Mouse (Mus musculus) forebrain, embryonic 13.5 days (tissue): ENCODE measurements around the gene Khdc4. TPM values are rescaled to one million over a fixed set of nuclear protein-coding genes. Genes with fewer than 3 reads are reported as not detected.
A peak's percentile ranks its signal among the peaks of the same experiment; 100 is the strongest.
"Not testable (repeated sequence)": the region's sequence is repeated elsewhere in the genome, so short reads cannot be mapped to it uniquely, and the experiment has no call there.

Experiments
- ATAC-seq: fragments of 200-750 bp; cut with Nextera tagmentation; 2 replicates; pipeline ENCODE4 v1.8.0; 2017
- H3K27ac ChIP-seq: fragments of 300-500 bp; sonication (generic); 2 replicates; pipeline ENCODE4 v1.5.1; 2015; ENCODE audit warnings: inconsistent platforms, mild to moderate bottlenecking, moderate library complexity
- H3K27me3 ChIP-seq: fragments of 300-500 bp; sonication (generic); 2 replicates; pipeline ENCODE4 v1.6.1; 2015; ENCODE audit warnings: mild to moderate bottlenecking, inconsistent platforms
- H3K36me3 ChIP-seq: fragments of 300-500 bp; sonication (generic); 2 replicates; pipeline ENCODE4 v1.6.1; 2015; ENCODE audit warnings: mild to moderate bottlenecking, inconsistent platforms; ENCODE audit not compliant: poor library complexity, severe bottlenecking
- H3K4me1 ChIP-seq: fragments of 300-500 bp; sonication (generic); 2 replicates; pipeline ENCODE4 v1.6.1; 2015; ENCODE audit warnings: inconsistent platforms
- H3K4me2 ChIP-seq: fragments of 300-500 bp; sonication (generic); 2 replicates; pipeline ENCODE4 v1.6.1; 2015; ENCODE audit warnings: inconsistent platforms, mild to moderate bottlenecking, moderate library complexity
- H3K4me3 ChIP-seq: fragments of 300-500 bp; sonication (generic); 2 replicates; pipeline ENCODE4 v1.5.1; 2015; ENCODE audit warnings: mild to moderate bottlenecking, inconsistent platforms
- H3K9ac ChIP-seq: fragments of 300-500 bp; sonication (generic); 2 replicates; pipeline ENCODE4 v1.6.1; 2015; ENCODE audit warnings: mild to moderate bottlenecking, inconsistent platforms
- H3K9me3 ChIP-seq: fragments of 300-500 bp; sonication (generic); replicated peaks from 2 replicates; pipeline ENCODE4 v1.6.1; 2016; ENCODE audit warnings: inconsistent platforms
- WGBS: fragments of 180-500 bp; shearing (Covaris S2); methylation state at CpG from one replicate; pipeline ENCODE4 v1.1.7; 2015; 5-methylcytosine and 5-hydroxymethylcytosine counted together
- polyA plus RNA-seq: library from polyadenylated mRNA; unstranded; fragments of >200 nt; fragmentation: Nextera tagmentation; extraction: Ambion mirVana; gene quantifications from 2 replicates; pipeline ENCODE4 v1.2.1, GENCODE M21; 2015

Khdc4 gene
- polyA plus RNA-seq, 1 experiment from 2014 or later = 97.8 TPM

DNA sequence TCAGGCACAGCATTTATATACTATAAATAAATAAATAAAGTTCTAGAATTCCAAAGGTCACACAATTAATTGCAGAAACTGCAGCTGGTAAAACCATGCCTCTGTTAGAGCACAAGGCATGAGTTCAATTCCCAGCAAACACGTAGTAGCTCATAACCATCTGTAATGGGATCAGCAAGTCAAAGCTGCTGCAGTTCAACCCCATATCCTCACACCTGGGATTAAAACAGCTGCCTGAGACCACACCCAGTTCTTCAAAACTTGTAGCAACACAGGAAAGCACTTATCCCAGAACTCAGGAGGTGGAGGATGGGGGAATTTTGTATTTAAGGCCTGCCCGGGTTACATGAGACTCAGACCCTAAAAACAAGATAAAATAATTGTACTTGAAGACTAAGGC lies 29.1 kb downstream of the Khdc4 start:
- no peak for ATAC-seq
- 78% methylated on average over 2 of the region's 2 CpGs for WGBS
- Histone ChIP-seq H3K27ac (no peak overlapping the region), H3K27me3 (no peaks in the 10 kb centered on the region), H3K4me3 (no peak overlapping the region), H3K4me2 (no peak overlapping the region), H3K36me3 (peaks cover 55% of the 10 kb centered on the region), H3K9me3 (no peaks in the 10 kb centered on the region), H3K4me1 (peaks cover 21% of the 10 kb centered on the region), H3K9ac (no peak overlapping the region)

DNA sequence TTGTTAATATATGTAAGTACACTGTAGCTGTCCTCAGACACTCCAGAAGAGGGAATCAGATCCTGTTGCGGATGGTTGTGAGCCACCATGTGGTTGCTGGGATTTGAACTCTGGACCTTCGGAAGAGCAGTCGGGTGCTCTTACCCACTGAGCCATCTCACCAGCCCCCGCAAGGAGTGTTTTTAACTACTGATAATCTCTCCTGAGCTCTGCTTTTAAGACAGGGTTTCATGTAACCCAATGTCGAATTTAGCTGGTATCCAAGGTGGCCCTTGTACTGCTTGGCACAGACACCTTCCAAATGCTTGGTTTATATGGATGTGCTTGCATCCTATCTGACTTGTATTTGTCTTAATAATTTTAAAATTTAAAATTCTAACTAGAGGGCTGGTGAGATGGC lies 30.1 kb downstream of the Khdc4 start:
- H3K9me3 ChIP-seq, H3K9ac ChIP-seq, H3K4me2 ChIP-seq, H3K27ac ChIP-seq, H3K4me3 ChIP-seq, H3K27me3 ChIP-seq, ATAC-seq: not testable (repeated sequence)
- Histone ChIP-seq H3K4me1 (peaks cover 21% of the 10 kb centered on the region), H3K36me3 (peaks cover 55% of the 10 kb centered on the region)
- 91% methylated on average over 5 of the region's 5 CpGs for WGBS

DNA sequence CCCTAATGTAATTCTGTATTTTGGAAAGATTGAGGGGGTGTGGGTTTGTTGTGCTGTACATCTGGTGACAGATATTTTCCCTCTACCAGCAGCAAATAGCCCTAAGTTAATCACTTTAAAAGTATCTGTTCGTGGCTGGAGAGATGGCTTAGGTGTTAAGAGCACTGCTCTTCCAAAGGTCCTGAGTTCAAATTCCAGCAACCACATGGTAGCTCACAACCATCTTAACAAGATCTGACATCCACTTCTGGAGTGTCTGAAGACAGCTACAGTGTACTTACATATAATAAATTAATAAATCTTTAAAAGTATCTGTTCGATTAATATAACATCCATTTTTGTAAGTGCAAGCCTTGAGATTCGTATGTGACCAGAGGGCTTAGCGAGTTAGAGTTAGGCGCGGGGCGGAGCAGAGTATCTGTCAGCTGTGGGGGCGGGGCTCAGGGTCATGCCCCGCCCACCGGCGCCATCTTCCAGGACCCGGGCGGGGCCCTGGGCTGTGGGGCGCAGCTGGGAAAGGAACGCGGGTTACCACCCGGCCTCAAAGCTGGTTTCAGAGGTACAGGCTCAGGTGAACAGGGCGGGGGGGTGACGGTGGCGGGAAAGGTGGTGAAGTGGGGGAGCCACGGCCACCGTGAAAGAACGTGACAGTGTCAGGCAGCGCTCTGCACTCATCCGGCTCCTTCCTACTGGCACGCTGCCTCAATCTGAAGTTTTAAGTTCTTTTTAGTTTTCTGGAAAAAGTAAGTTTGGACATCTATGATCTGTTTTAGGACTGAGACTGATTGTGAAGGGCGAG lies 31.0 kb downstream of the Khdc4 start, which contains the start of gene Rit1:
Gene Rit1, plus strand, starts transcription at position 440 of the 799 bp plus-strand sequence.
- ATAC-seq = peak; percentile 95
- 3% methylated on average over 27 of the region's 27 CpGs for WGBS
- H3K4me3 ChIP-seq = peak within 1 kb of the TSS; percentile 70
- peak within 1 kb of the TSS; percentile 57; the same call in 1 of the 2 replicates for H3K27ac ChIP-seq
- H3K4me1 ChIP-seq = peaks cover 21% of the 10 kb centered on the region
- H3K36me3 ChIP-seq = peaks cover 55% of the 10 kb centered on the region
- H3K4me2 ChIP-seq = peak within 1 kb of the TSS; percentile 92
- no peaks in the 10 kb centered on the region for H3K27me3 ChIP-seq
- no peaks in the 10 kb centered on the region for H3K9me3 ChIP-seq
- peak within 1 kb of the TSS; percentile 76 for H3K9ac ChIP-seq

DNA sequence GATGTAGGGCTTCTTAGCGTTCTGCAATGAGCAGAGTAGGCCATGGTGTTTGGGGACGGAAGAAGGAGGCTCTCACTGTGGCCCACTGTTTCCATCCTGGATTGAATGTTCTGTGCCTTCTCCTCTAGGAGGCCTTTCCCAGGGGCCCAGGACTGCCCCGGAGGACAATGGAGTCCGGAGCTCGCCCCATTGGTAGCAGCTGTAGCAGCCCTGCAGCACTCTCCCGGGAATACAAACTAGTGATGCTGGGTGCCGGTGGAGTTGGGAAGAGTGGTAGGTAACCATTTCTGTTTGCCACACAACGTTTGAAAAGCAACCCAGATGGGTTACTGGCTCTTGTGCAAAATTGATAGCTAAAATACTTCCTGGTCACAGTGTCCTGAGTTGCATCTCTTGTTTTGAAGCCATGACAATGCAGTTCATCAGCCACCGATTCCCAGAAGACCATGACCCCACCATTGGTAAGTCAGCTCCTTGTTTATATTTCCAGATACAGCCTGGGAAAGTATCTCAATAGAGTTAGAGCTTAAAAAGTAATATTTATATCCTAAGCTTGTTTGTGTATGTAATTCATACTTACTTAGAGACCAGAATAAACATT lies 31.7 kb downstream of the Khdc4 start:
- H3K4me3 ChIP-seq = peak overlapping the region; percentile 70
- peaks cover 21% of the 10 kb centered on the region for H3K4me1 ChIP-seq
- 7% methylated on average over 9 of the region's 9 CpGs for WGBS
- ATAC-seq = peak; percentile 36
- peak overlapping the region; percentile 76 for H3K9ac ChIP-seq
- H3K27me3 ChIP-seq = no peaks in the 10 kb centered on the region
- peaks cover 51% of the 10 kb centered on the region for H3K36me3 ChIP-seq
- H3K27ac ChIP-seq = peak overlapping the region; percentile 57; the same call in 1 of the 2 replicates
- H3K9me3 ChIP-seq = no peaks in the 10 kb centered on the region
- peak overlapping the region; percentile 92 for H3K4me2 ChIP-seq

DNA sequence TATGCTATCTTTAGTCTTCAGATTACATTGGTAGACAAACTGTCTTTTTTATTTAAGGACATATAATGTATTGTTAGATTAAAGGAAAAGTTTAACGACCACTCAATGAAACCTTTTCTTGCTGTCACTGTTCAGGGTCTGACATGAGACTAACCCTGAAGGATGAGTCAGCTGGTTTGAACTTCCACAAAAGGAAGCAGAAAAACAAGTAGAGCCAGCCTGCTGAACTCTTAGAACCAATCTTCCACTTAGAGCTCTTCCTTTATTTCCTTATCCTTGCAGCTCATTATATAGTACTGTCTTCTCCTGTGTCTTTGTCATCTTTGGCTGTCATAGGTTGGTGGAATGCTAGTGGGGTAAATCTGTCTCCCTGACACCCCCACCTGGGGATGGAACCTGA lies 32.2 kb downstream of the Khdc4 start:
- Histone ChIP-seq H3K36me3 (peaks cover 46% of the 10 kb centered on the region), H3K27me3 (no peaks in the 10 kb centered on the region), H3K4me2 (peak overlapping the region; percentile 92), H3K27ac (no peak overlapping the region), H3K4me1 (peaks cover 21% of the 10 kb centered on the region), H3K9ac (peak overlapping the region; percentile 30; the same call in 1 of the 2 replicates), H3K4me3 (peak overlapping the region; percentile 70), H3K9me3 (no peaks in the 10 kb centered on the region)
- WGBS = 71% methylated on average over 1 of the region's 1 CpGs
- no peak for ATAC-seq

DNA sequence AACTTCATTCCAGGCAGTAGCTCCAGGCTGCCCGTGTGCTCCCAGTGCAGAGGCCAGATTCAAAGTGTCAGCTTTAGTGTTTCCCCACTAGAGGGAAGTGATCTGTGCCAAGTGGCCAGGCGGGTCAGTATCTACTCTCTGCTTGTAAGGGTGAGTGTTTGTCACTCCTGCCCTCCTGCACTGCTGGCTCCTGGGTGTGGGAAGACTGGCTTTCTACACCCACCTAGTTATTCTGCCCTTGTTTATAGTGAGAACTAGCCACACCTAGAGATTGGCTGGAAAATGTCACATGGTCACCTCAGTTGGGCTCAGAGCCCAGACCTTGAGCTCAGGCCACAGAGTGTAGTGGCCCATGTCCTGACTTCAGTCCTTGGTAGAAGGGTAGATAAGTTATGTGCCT lies 33.5 kb downstream of the Khdc4 start:
- no peak overlapping the region for H3K4me2 ChIP-seq

DNA sequence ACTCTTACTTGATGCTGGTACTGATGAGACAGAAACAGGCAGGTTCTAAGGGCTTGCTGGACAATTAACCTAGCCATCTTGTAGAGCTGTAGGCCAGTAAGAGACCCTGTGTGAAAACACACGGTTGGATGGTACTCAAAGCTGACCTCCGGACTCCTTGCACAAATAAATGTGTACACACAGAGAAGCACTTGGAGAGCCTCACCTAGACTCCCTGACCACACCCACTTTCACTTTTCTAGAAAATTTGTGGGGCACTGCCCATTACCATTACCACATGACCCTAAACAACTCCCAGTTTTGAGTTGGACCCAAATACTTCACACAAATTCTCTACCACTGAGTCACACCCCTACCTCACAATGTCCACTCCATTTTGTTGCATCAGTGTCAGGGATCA lies 51.0 kb downstream of the Khdc4 start:
- 96% methylated on average over 2 of the region's 2 CpGs for WGBS
- no peak overlapping the region for H3K27ac ChIP-seq
- peaks cover 62% of the 10 kb centered on the region for H3K36me3 ChIP-seq
- H3K4me3 ChIP-seq = no peak overlapping the region
- H3K27me3 ChIP-seq = no peaks in the 10 kb centered on the region
- ATAC-seq = no peak
- H3K4me2 ChIP-seq = no peak overlapping the region
- peaks cover 6% of the 10 kb centered on the region; the same call in 1 of the 2 replicates for H3K9me3 ChIP-seq
- H3K9ac ChIP-seq = no peak overlapping the region
- H3K4me1 ChIP-seq = no peaks in the 10 kb centered on the region

More for the DNA sequence above, 33.5 kb downstream of the Khdc4 start:
- Histone ChIP-seq H3K36me3 (peaks cover 41% of the 10 kb centered on the region), H3K27me3 (no peaks in the 10 kb centered on the region), H3K9ac (no peak overlapping the region), H3K4me3 (no peak overlapping the region), H3K4me1 (peaks cover 21% of the 10 kb centered on the region), H3K27ac (no peak overlapping the region), H3K9me3 (no peaks in the 10 kb centered on the region)
- WGBS = 85% methylated on average over 2 of the region's 2 CpGs
- no peak for ATAC-seq

DNA sequence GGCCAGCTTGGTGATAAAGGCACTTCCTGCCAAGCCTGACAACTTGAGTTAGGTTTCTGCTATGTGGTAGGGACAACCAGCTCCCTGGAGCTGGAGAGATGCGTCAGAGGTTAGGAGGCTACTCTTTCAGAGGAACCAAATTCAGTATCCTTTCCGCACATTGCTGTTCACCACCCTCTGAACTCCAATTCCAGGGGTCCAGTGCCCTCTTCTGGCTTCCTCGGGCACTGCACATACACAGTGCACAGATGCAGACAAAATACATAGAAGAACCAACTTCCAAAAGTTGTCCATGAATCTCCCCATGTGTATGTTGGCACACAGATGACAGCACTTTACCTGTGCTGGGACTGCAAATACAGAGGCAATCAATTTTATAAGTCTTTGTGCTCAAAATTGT lies 53.0 kb downstream of the Khdc4 start:
- no peak overlapping the region for H3K27ac ChIP-seq
- H3K27me3 ChIP-seq = no peaks in the 10 kb centered on the region
- H3K4me2 ChIP-seq = no peak overlapping the region
- ATAC-seq = no peak
- no peak overlapping the region for H3K4me3 ChIP-seq
- peaks cover 69% of the 10 kb centered on the region for H3K36me3 ChIP-seq
- H3K9me3 ChIP-seq = no peaks in the 10 kb centered on the region
- no peak overlapping the region for H3K9ac ChIP-seq
- 61% methylated on average over 3 of the region's 3 CpGs for WGBS
- no peaks in the 10 kb centered on the region for H3K4me1 ChIP-seq

DNA sequence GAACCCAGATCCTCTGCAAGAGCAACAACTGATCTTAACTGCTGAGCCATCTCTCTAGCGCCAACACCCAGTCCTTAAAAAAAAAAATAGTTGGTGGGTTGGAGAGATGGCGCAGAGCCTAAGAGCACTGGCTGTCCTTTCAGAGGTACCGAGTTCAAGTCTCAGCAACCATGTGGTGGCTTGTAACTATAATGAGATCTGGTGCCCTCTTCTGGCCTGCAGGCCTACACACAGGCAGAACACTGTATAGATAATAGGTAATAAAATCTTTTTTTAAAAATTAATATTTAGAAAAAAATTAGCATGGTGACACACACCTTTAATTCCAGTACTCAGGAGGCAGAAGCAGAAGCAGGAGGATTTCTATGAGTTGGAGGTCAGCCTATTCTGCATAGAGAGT lies 54.5 kb downstream of the Khdc4 start:
- Histone ChIP-seq H3K27ac (no peak overlapping the region), H3K36me3 (peaks cover 74% of the 10 kb centered on the region), H3K4me2 (no peak overlapping the region), H3K4me1 (no peaks in the 10 kb centered on the region), H3K4me3 (no peak overlapping the region), H3K9ac (no peak overlapping the region), H3K27me3 (no peaks in the 10 kb centered on the region), H3K9me3 (no peaks in the 10 kb centered on the region)
- no peak for ATAC-seq
- WGBS = 98% methylated on average over 3 of the region's 3 CpGs

DNA sequence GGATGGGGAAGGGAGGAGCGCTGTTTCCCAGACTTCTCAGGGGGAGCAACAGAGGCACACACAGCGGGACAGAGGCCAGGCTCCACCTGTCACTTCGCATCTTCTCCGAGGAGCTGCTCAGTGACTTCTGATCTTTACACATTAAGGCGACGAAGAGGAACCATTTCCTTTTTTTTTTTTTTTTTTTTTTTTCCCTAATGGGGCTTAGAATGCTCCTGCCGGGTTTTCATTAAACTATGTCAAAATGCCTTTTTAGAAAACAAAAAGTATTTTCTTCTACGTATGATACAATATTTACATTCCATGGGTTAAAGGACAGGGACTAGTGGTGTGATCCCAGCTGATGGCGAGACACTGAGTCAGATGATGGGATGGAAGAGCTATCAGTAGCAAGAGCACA lies 59.9 kb downstream of the Khdc4 start:
- no peak for ATAC-seq
- no peak overlapping the region for H3K4me2 ChIP-seq
- no peaks in the 10 kb centered on the region for H3K27me3 ChIP-seq
- no peak overlapping the region for H3K4me3 ChIP-seq
- WGBS = 97% methylated on average over 9 of the region's 9 CpGs
- H3K9me3 ChIP-seq = peaks cover 23% of the 10 kb centered on the region
- H3K4me1 ChIP-seq = no peaks in the 10 kb centered on the region
- H3K27ac ChIP-seq = no peak overlapping the region; the same call in 1 of the 2 replicates
- H3K36me3 ChIP-seq = peaks cover 90% of the 10 kb centered on the region
- no peak overlapping the region for H3K9ac ChIP-seq

DNA sequence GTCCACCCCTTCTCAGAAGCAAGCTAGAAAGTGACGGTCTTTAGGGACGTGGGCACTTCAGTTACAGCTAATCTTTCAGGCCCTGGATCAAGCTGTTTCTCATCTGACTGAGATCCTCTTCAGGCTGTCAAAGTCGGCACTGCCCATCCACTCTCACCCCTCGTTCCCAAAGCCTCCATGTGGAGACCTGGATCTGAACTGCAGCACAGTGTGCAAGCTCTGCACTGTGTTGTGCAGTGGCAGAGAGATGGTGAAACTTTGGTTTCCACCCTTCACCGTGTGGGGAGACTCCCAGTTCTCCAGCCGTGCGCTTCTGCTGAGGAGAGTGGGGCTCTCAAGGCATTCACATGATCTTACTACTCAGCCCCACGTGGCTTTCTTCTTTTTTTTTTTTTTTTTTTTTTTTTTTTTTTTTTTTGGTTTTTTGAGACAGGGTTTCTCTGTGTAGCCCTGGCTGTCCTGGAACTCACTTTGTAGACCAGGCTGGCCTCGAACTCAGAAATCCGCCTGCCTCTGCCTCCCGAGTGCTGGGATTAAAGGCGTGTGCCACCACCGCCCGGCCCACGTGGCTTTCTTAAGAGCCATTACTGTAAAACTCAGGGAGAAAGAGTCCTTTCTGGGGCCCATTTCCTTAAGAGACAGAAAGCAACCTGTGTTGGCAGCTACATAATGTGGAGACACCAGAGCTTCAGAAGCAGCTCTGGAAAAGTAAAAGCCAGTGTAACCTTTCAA lies 60.7 kb downstream of the Khdc4 start:
- ATAC-seq = no peak
- Histone ChIP-seq H3K4me2 (no peak overlapping the region), H3K9ac (no peak overlapping the region), H3K9me3 (peaks cover 23% of the 10 kb centered on the region), H3K27ac (no peak overlapping the region; the same call in 1 of the 2 replicates), H3K4me3 (no peak overlapping the region), H3K4me1 (no peaks in the 10 kb centered on the region), H3K27me3 (no peaks in the 10 kb centered on the region), H3K36me3 (peaks cover 96% of the 10 kb centered on the region)
- WGBS = 92% methylated on average over 15 of the region's 15 CpGs

DNA sequence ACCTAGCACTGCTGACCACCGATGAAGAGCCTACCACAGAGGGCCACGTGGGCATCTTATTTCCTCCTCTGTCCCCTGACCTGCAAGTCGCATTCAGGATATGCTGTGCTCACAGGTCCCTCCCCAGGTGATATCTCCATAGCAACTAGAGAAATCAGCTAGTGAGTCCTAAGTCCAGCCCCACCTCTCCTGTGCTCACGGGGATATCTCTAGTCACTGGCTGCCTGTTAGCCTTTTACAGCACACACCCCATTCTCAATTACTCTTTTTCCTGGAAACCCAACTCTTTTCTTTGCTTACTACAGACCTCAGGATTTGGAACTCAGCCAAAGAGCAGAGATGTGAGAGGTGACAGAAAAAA lies 61.2 kb downstream of the Khdc4 start:
- H3K36me3 ChIP-seq = peaks cover 96% of the 10 kb centered on the region
- H3K9me3 ChIP-seq = peaks cover 23% of the 10 kb centered on the region
- H3K4me2 ChIP-seq = no peak overlapping the region
- no peaks in the 10 kb centered on the region for H3K27me3 ChIP-seq
- H3K27ac ChIP-seq = no peak overlapping the region
- WGBS = 82% methylated on average over 4 of the region's 4 CpGs
- no peak overlapping the region for H3K9ac ChIP-seq
- no peak for ATAC-seq
- no peaks in the 10 kb centered on the region for H3K4me1 ChIP-seq
- no peak overlapping the region for H3K4me3 ChIP-seq
